Mouse (Mus musculus): ENCODE data around the gene Ipo9. TPM values are rescaled to one million over a fixed set of nuclear protein-coding genes. Genes with fewer than 3 reads are reported as not detected.

The Ipo9 gene
- total RNA-seq, 2 experiments from 2014 or later, result 146 to 154 TPM

DNA sequence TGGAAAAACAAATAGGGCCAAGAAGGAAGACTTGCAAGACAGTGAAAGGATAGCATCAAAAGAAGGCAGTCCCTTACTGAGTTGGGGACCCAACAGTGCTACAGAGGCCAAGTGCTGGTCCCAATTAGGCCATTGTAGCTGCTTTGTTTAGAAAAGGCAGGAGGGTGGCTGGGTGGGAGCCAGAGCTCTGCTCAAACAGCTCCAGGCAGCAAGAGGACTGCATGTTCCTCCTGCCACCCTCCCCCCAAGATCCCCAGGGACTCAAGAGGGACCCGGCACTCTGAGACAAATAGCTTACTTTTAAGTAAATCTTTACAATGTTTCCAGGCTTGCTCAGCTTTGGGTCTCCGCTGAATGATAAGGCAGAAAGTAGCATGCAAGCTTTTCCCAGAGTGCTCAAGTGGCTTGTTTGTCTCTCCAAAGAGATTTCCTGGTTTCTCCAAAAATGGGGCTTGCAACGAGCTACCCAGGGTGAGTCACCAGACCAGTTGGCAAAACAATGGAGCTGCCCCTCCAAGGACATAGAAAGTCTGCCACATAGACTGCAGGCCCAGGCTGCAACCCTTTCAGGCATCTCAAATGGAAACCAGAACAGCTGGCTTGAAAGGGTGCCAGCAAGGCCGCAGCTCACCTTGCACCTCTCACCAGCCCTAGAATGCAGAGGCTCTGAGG is 82.7 kb downstream of the Ipo9 start:
- no peak for TF ChIP-seq CTCF (conservative IDR thresholded peaks at IDR 0.05)
- H3K27ac ChIP-seq, result peak overlapping the region; percentile 77
- peak in 1 of 2 experiments; percentile 33 for DNase-seq (ENCODE audit: low spot score in 2 of 2)
- H3K4me3 ChIP-seq, result no peak overlapping the region

DNA sequence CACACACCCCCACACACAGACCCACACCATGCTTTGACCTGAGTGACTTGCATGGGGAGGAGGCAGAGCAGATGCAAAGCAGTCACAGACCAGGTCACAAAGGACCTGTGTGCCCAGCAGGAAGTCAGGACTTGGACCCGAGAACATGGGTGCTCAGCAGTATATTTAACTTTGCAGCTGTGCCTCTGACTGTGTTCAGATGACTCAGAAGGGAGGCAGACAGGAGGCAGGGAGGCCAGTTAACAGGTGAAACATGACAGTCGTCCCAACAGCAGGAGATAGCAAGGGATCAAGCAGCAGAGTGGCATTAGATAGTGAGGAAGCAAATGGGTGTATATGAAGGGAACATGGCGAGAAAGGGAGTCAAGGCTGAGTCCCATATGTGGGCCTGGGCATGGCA is 83.4 kb downstream of the Ipo9 start:
- Histone ChIP-seq H3K27ac (peak overlapping the region; percentile 77; the same call in 1 of the 2 replicates), H3K4me3 (no peak overlapping the region)
- no peak for DNase-seq (ENCODE audit: low spot score in 2 of 2)
- TF ChIP-seq CTCF (conservative IDR thresholded peaks at IDR 0.05), result no peak

GRCm38 (mm10) chr1:135344026-135344425 is 86.3 kb downstream of the Ipo9 start:
- no peak overlapping the region for H3K27ac ChIP-seq
- no peak for DNase-seq (ENCODE audit: low spot score in 2 of 2)
- no peak overlapping the region for H3K4me3 ChIP-seq
- TF ChIP-seq CTCF (conservative IDR thresholded peaks at IDR 0.05), result no peak

- Histone ChIP-seq H3K4me3 (no peak overlapping the region), H3K27ac (no peak overlapping the region)
- TF ChIP-seq CTCF (conservative IDR thresholded peaks at IDR 0.05), result no peak
- no peak for DNase-seq (ENCODE audit: low spot score in 2 of 2)
These were observed 88.4 kb downstream of the Ipo9 start for GRCm38 (mm10) chr1:135341947-135342346.

Small RNA genes within 50 kb of the gene (microRNA-seq; reads per million reads assigned to microRNA genes)
- gene Mir1231, result 5.4 to 5.7 reads per million in 2 experiments

Other genes with a start within 250 kb of the Ipo9 start
- not detected for gene Elf3, start 171.9 kb downstream of the Ipo9 start, total RNA-seq (2021)
- 10 to 100 TPM; 60.3 to 65.3 TPM for gene Rnpep, start 146.4 kb downstream of the Ipo9 start, total RNA-seq (2021)
- gene Timm17a, start 116.7 kb downstream of the Ipo9 start, total RNA-seq (2021), result 100 to 1,000 TPM; 177 to 178 TPM
- under 1 TPM; 0.39 to 0.61 TPM for gene Lmod1, start 105.7 kb downstream of the Ipo9 start, total RNA-seq (2021)
- 100 to 1,000 TPM; 121 TPM for gene Shisa4, start 55.3 kb downstream of the Ipo9 start, total RNA-seq (2021)
- gene Nav1, start 176.8 kb upstream of the Ipo9 start, total RNA-seq (2021), result 10 to 100 TPM; 60.3 to 71.2 TPM